Mouse (Mus musculus) midbrain, embryonic 14.5 days (tissue): ENCODE results near the gene Pdk2. TPM values are rescaled to one million over a fixed set of nuclear protein-coding genes. Genes with fewer than 3 reads are reported as not detected.
A peak's percentile ranks its signal among the peaks of the same experiment; 100 is the strongest.

Source experiments
- ATAC-seq: fragments of 200-750 bp; cut with Nextera tagmentation; 2 replicates; pipeline ENCODE4 v1.8.0; 2017; ENCODE audit warnings: moderate number of reproducible peaks, moderate library complexity; ENCODE audit not compliant: low FRiP score, low TSS enrichment
- DNase-seq: peaks from one replicate; pipeline ENCODE4 v3.0.0-alpha.2; 2015
- H3K27ac ChIP-seq: fragments of 300-500 bp; sonication (generic); replicated peaks from 2 replicates; pipeline ENCODE4 v1.5.1; 2014; ENCODE audit warnings: mild to moderate bottlenecking, low read depth, low read length, moderate library complexity
- H3K27me3 ChIP-seq: fragments of 300-500 bp; sonication (generic); 2 replicates; pipeline ENCODE4 v1.6.1; 2014; ENCODE audit warnings: low read length, control low read depth, mixed read lengths; ENCODE audit not compliant: control insufficient read depth, insufficient read depth
- H3K36me3 ChIP-seq: fragments of 300-500 bp; sonication (generic); 2 replicates; pipeline ENCODE4 v1.6.1; 2014; ENCODE audit warnings: low read length, control low read depth; ENCODE audit not compliant: control insufficient read depth, insufficient read depth
- H3K4me1 ChIP-seq: fragments of 300-500 bp; sonication (generic); 2 replicates; pipeline ENCODE4 v1.6.1; 2014; ENCODE audit warnings: mild to moderate bottlenecking, antibody characterized with exemption, low read length, control low read depth; ENCODE audit not compliant: control insufficient read depth, insufficient read depth
- H3K4me2 ChIP-seq: fragments of 300-500 bp; sonication (generic); 2 replicates; pipeline ENCODE4 v1.6.1; 2014; ENCODE audit warnings: mild to moderate bottlenecking, low read length, moderate library complexity
- H3K4me3 ChIP-seq: fragments of 300-500 bp; sonication (generic); replicated peaks from 2 replicates; pipeline ENCODE4 v1.5.1; 2014; ENCODE audit warnings: low read depth, low read length
- H3K9ac ChIP-seq: fragments of 300-500 bp; sonication (generic); replicated peaks from 2 replicates; pipeline ENCODE4 v1.6.1; 2014; ENCODE audit warnings: mild to moderate bottlenecking, low read length, moderate library complexity
- H3K9me3 ChIP-seq: fragments of 300-500 bp; sonication (generic); 2 replicates; pipeline ENCODE4 v1.6.1; 2016; ENCODE audit warnings: low read length, control low read depth, mixed read lengths; ENCODE audit not compliant: control insufficient read depth
- WGBS: fragments of 180-500 bp; shearing (Covaris S2); extraction: QIAGEN DNeasy Blood & Tissue Kit; methylation state at CpG from one replicate; pipeline ENCODE4 v1.1.7; 2014; 5-methylcytosine and 5-hydroxymethylcytosine counted together
- polyA plus RNA-seq: library from polyadenylated mRNA; unstranded; fragments of >200 nt; fragmentation: Nextera tagmentation; extraction: Ambion mirVana; gene quantifications from 2 replicates; pipeline ENCODE4 v1.2.1, GENCODE M21; 2014

Gene Pdk2
- polyA plus RNA-seq, 1 experiment from 2014 or later: 22.7 TPM

DNA sequence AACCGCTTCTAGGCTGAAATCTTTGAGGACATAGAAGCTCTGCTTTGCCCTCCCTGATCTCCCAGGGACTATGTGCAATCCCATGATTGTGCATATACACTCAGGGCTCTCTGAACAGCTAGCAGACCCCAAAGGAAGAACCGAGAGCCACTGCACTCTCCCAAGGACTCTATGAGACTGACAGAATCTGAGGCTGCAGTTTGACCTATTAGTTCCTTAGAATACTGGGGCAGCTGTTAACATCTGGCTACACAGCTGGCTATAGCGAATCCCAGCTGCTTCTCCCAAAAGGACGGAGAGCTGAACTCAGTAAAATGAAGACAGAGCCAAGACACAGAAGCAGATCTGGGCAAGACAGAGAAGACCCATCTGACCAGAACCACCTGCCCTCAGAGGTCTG, 32.7 kb upstream of the Pdk2 start:
- Histone ChIP-seq H3K27ac (no peak overlapping the region), H3K36me3 (no peaks in the 10 kb centered on the region), H3K27me3 (peaks cover 11% of the 10 kb centered on the region; the same call in 1 of the 2 replicates), H3K4me3 (no peak overlapping the region), H3K4me2 (no peak overlapping the region), H3K9me3 (no peaks in the 10 kb centered on the region), H3K9ac (no peak overlapping the region), H3K4me1 (peaks cover 13% of the 10 kb centered on the region)
- ATAC-seq (no peak), DNase-seq (no peak)
- WGBS: 87% methylated on average over 4 of the region's 4 CpGs

DNA sequence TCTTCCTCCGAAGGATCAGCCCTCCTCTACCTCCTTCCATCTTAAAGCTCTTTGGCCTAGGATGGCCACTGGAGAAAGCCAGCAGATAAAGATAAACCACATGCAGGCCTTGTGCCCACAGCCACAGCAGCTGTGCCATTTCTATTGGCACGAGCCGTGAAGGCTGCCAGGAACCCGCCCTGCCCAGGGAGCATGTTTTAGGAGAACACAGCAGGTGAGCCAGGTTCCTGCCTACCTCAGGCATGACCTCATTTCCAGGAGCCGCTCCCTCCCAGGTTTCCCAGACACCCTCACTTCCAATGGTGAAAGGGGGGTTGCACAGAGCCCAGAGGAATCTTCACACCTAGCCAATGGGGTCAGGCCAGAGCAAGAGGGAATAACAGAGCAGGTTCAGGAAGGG, 31.6 kb upstream of the Pdk2 start:
- no peak for DNase-seq
- Histone ChIP-seq H3K9ac (no peak overlapping the region), H3K4me3 (no peak overlapping the region), H3K27ac (no peak overlapping the region), H3K9me3 (no peaks in the 10 kb centered on the region), H3K4me2 (no peak overlapping the region), H3K27me3 (peaks cover 7% of the 10 kb centered on the region; the same call in 1 of the 2 replicates), H3K36me3 (no peaks in the 10 kb centered on the region), H3K4me1 (peaks cover 13% of the 10 kb centered on the region)
- 75% methylated on average over 5 of the region's 5 CpGs for WGBS
- ATAC-seq: no peak

DNA sequence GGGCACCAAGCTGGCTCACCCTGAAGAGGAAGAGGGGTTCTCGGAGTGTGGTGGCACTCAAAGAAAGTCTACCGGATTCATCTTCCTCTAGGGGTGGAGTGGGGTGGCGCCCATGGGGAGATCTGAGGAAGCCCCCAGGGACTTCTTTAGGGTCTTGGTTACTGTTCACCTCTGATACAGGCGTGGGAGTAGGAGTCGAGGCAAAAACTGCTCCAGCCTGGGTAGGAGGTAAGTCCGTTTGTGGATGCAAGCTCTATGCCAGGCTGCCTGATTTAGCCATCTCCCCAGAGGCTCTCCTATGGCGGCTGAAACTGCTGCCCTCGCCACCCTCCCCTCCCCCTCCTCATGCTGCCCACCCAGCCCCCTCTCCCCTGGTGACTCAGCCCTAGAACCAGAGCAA, 31.0 kb upstream of the Pdk2 start:
- H3K27ac ChIP-seq: no peak overlapping the region
- peaks cover 7% of the 10 kb centered on the region; the same call in 1 of the 2 replicates for H3K27me3 ChIP-seq
- no peak overlapping the region for H3K4me2 ChIP-seq
- H3K9me3 ChIP-seq: no peaks in the 10 kb centered on the region
- no peak overlapping the region for H3K9ac ChIP-seq
- no peaks in the 10 kb centered on the region for H3K36me3 ChIP-seq
- WGBS: 67% methylated on average over 8 of the region's 8 CpGs
- ATAC-seq (no peak), DNase-seq (no peak)
- no peak overlapping the region for H3K4me3 ChIP-seq
- H3K4me1 ChIP-seq: peaks cover 13% of the 10 kb centered on the region

DNA sequence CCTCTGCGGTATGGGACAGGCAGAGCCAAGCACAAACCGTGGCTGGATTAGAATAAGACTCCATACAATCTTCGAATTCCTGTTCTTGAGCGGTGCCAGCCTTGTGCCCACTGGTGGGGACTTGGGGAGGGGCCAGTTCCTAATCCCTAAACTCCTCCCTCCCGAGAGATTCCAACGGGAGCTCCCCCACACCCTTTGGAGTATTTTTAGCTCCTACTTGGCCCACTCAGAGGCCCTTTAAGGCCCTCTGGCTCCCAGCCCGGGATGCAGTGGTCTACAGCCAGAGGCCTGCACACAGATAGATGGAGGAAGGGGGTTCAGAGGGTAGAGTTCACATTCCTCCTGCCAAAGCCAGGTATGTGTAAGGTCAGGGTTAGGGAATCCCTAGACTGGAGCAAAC, 30.1 kb upstream of the Pdk2 start:
- no peak overlapping the region for H3K4me2 ChIP-seq
- DNase-seq: no peak
- peaks cover 13% of the 10 kb centered on the region for H3K4me1 ChIP-seq
- H3K36me3 ChIP-seq: no peaks in the 10 kb centered on the region
- ATAC-seq: no peak
- H3K4me3 ChIP-seq: no peak overlapping the region
- H3K27ac ChIP-seq: no peak overlapping the region
- WGBS: 49% methylated on average over 7 of the region's 7 CpGs
- H3K9ac ChIP-seq: no peak overlapping the region
- no peaks in the 10 kb centered on the region for H3K9me3 ChIP-seq
- H3K27me3 ChIP-seq: peaks cover 7% of the 10 kb centered on the region; the same call in 1 of the 2 replicates

DNA sequence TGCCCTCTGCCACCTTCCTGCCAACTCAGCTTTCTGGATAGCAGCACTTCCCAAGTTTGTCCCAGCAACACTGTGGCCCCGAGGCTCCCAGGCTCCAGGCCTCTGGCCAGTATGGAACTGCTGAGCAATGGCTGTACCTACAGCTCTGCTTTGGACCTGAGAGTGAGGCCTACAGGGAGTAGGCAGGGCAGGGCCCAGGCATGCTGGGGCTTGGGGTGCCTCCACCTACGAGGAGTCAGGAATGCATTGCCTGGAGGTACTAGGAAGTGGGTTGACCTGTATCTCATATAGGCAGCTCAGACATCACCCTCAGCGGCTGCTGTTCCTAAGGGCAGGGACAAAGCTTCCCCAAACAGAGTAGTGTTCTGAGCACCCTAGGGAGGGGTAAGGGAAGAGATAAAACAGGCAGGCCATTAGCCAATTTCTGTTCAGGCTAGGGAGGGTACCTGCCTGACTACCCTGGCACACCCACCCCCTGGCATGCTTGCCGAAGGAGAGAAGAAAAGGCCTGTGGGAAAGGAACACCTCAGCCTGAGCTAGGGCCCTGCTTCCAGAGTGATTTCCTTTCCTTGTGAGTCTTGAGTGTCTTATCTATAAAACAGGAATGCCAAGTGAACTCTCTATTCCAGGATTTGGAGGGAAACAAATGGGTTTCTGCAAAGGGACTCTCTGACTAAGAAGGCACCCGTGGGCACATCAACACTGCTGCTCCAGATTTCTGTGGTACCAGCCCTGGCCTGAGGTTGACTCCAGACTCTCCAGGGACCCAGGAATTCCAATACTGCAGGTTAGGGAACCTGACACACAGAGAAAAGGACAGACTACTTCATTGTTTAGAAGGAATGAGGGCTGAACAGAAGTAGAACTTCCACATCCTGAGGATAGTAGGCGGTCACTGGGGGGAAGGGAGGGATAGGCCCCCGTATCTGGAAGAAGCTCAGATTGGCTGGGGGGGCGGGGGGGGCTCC, 29.3 kb upstream of the Pdk2 start:
- ATAC-seq: no peak

DNA sequence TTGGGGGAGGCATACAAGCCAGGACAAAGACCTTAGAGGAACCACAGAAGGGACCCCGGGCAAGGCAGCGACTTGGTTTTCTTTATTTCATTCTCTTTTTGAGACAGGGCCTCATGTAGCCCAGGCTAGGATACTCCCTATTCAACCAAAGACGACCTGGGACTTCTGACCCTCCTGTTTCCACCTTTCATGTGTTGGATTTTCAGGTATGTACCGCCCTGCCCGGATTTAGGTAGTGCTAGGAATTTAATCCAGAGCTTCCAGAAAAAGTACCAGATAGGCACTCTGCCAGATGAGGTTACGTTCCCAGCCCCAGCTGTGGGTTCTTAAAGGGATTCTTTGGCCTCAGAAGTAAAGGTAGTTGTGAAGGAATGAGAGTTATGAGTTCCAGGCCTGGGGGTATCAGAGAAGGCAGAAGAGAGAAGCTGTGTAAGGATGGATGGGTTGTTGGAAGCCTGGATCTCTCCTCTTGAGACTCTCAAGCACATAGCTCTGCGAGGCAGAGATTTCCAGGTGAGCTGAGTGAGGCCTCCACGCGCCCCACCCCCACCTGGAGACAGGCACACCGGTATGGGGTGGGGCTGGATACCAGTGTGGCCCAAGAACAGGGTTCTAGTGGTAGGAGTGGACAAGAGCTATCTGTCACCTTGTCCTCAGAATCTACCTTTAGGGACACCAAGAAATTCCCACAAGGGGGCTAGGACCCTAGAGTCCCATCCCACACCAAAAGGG, 28.2 kb upstream of the Pdk2 start:
- peaks cover 1% of the 10 kb centered on the region; the same call in 1 of the 2 replicates for H3K4me1 ChIP-seq
- DNase-seq (no peak), ATAC-seq (no peak)
- no peak overlapping the region for H3K4me3 ChIP-seq
- 85% methylated on average over 10 of the region's 10 CpGs for WGBS
- peaks cover 7% of the 10 kb centered on the region; the same call in 1 of the 2 replicates for H3K36me3 ChIP-seq
- no peak overlapping the region for H3K9ac ChIP-seq
- H3K27ac ChIP-seq: no peak overlapping the region
- no peaks in the 10 kb centered on the region for H3K27me3 ChIP-seq
- H3K4me2 ChIP-seq: no peak overlapping the region
- no peaks in the 10 kb centered on the region for H3K9me3 ChIP-seq

More for the DNA sequence above, 29.3 kb upstream of the Pdk2 start:
- peaks cover 5% of the 10 kb centered on the region; the same call in 1 of the 2 replicates for H3K27me3 ChIP-seq
- peaks cover 9% of the 10 kb centered on the region for H3K4me1 ChIP-seq
- H3K9ac ChIP-seq: no peak overlapping the region
- H3K9me3 ChIP-seq: no peaks in the 10 kb centered on the region
- no peak overlapping the region for H3K27ac ChIP-seq
- 71% methylated on average over 8 of the region's 8 CpGs for WGBS
- peaks cover 5% of the 10 kb centered on the region; the same call in 1 of the 2 replicates for H3K36me3 ChIP-seq
- no peak for DNase-seq
- H3K4me3 ChIP-seq: no peak overlapping the region
- no peak overlapping the region for H3K4me2 ChIP-seq

DNA sequence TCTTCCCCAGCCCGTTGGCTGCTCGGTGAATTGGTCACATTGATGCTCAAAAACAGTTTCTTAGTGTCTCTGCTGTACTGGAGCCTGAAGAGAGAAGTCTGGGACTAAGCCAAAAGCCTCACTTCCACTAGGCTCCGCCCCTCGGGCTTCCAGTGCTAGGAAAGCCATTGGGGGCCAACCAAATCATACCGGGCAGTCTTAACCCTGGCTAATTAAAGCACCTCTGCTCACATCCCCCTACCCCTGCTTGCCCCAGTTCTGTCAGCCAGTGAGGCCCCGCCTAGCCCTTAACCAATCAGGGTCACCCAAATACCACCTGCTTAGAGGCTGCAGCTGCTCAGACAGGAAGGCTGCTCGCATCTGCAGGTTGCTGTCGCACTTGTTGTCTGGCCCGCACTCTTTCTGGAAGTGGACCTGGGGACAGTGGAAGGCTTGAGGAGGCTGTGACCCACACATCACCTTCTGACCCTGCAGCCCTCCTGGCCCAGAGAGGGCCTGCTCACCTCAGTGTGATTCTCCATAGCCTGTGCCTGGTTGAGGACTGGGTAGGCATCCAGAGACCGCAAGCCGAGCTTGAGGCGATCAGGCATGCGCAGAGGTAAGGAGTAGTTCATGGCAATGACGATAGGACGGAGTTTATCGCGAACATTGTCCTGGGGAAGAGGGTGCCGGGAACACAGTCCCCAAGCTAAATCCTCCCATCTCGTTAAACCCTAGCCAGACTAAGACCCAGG, 15.8 kb upstream of the Pdk2 start:
- Histone ChIP-seq H3K4me1 (peaks cover 8% of the 10 kb centered on the region; the same call in 1 of the 2 replicates), H3K9me3 (no peaks in the 10 kb centered on the region), H3K4me3 (no peak overlapping the region), H3K27me3 (no peaks in the 10 kb centered on the region), H3K4me2 (peak overlapping the region; percentile 35), H3K36me3 (peaks cover 9% of the 10 kb centered on the region; the same call in 1 of the 2 replicates), H3K27ac (no peak overlapping the region), H3K9ac (0 out of 2 replicates have a peak overlapping the region, but pooled peaks have one; percentile 16)
- ATAC-seq (no peak), DNase-seq (peak; percentile 49)
- 15% methylated on average over 19 of the region's 19 CpGs for WGBS

DNA sequence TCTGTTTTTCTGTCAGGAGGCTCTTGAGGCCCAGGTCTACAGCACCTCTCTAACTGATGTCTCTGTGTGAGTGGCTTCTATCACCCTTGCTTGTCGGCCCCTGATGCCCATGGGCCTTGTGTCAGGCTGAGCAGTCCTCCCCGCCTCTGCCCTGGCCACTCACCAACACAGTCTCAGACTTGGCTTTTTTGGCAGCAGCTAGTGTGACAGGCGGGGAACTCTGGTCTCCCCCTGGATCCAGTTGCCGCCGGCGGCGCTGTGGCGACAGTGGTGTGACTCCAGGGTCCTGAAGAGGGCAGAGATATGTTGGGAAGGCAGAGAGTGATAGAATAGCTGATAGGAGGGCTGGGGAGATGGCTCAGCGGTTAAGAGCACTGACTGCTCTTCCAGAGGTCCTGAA, 11.9 kb upstream of the Pdk2 start:
- H3K36me3 ChIP-seq: 0 out of 2 replicates have a peak, but pooled peaks cover 3% of the 10 kb centered on the region
- no peak overlapping the region for H3K4me3 ChIP-seq
- H3K27me3 ChIP-seq: no peaks in the 10 kb centered on the region
- DNase-seq (no peak), ATAC-seq (no peak)
- H3K9ac ChIP-seq: no peak overlapping the region
- H3K4me2 ChIP-seq: no peak overlapping the region
- H3K4me1 ChIP-seq: peaks cover 8% of the 10 kb centered on the region; the same call in 1 of the 2 replicates
- 76% methylated on average over 9 of the region's 9 CpGs for WGBS
- no peaks in the 10 kb centered on the region for H3K9me3 ChIP-seq
- no peak overlapping the region for H3K27ac ChIP-seq
